Mouse (Mus musculus): Measurements from ENCODE around the gene Man2a1.

Gene Man2a1

DNA sequence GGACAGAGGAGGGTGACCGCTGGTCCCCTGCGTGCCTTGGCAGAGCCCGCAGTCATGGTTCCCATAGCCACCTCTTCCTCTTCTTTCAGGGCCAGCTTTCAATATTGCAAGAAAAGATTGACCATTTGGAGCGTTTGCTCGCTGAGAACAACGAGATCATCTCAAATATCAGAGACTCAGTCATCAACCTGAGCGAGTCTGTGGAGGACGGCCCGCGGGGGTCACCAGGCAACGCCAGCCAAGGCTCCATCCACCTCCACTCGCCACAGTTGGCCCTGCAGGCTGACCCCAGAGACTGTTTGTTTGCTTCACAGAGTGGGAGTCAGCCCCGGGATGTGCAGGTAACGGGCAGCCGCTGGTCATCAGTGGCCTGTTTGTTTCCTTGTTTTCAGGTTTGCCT is 23.9 kb downstream of the Man2a1 start:
- in situ Hi-C loops (cut with MboI) = no loop called here

DNA sequence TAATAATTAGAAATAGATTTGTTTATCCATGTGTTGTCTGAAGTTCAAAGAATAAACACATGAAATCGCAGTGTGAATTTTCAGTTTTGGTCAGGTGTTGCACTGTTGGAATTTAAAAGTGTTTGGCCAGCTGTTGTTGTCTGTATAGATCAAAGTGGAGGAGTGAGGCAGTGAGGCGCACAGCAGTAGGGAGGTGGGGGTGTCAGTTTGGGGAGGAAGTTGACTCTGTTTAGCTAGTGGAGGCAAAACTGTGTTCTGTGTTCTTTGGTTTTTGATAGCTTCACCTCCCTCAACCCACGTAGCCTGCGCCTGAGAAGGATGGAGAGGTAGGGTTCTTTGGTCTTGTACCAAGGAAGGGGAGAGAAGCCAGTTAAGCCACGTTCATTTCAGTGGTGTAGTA is 28.3 kb downstream of the Man2a1 start:
- in situ Hi-C loops (cut with MboI) = no loop called here

DNA sequence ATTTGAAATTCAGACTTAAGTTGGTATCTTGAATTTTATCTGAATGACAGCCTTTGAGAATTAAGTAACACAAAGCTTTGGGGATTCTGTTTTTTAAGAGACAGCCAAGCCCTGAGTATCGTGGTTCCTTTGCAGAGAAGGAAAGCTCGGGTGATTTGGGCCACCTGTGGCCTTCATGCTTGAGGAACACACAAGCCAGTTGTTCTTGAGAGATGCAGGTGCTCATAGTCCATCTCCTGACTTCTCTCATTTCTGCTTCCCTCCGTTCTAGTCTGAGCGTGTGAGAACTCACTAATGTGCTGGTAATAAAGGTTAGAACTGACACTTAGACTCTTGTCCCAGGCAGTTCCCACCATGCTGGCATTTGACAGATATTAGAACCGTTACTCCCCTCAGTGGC is 28.9 kb downstream of the Man2a1 start:
- in situ Hi-C loops (cut with MboI) = no loop called here

DNA sequence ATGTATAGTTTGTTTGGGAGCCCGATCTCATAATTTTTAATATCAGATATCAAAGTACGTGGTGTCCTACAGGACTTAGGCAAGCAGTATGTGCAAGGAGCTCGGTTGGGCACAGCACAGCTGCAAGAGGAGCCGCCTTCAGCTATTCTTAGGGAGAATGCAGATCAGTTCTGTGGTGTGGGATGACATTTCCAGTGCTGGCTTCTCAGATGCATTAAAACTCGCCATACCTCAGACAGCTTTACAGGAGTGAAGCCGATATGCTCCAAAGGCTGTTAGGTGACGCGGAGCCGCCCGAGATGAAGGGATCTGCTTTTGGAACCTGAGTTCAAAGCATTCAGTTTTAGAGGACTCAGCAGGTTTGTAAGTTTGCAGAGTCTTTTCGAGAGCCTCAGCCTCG is 30.0 kb downstream of the Man2a1 start:
- in situ Hi-C loops (cut with MboI) = no loop called here

DNA sequence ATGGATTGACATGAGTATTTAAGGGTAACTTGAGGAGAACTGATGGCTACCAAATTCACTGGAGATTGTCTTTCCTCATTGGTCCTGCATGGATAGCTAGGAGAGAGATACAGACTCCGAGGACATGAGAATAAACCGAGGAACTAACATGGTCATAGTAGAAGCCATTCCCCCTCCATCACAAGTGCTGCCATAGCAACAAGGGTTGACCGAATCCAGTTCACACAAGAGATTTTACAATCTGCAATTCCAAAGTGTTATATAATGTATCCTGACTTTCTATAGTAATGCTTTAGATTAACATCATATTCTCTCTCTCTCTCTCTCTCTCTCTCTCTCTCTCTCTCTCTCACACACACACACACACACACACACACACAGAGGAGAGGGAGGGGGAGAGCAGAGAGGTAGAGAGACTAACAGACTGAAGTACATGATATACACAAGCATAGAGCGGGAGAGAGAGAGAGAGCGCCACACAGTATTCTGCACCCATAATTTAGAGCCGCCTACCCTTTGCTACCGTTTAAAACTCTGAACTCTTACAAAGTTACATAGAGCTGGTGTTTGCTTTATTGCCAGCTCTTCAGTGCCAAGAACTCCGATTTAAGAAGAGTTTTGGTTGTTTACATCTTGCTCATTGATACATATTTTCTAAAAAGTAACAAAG is 37.5 kb downstream of the Man2a1 start:
- in situ Hi-C loops (cut with MboI) = no loop called here

DNA sequence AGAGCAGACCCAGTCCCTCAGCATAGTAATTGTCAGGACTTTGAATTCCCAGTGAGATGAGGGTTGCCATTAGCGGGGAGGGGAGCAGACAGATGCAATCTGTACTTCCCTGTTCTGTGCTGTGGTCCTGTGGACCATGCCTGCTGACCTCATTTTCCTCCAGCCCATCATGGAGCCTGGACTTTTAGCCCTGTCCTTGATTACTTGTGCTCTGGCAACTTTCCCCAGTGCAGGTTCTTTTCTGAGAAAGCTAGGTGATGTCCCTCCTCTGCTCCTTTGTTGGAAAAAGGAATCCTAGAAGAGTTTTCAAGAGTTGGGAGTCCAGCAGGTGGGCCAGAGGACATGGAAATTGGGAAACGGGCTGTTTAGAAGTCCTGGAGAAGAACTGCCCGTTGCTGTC is 40.8 kb downstream of the Man2a1 start:
- in situ Hi-C loops (cut with MboI) = no loop called here

DNA sequence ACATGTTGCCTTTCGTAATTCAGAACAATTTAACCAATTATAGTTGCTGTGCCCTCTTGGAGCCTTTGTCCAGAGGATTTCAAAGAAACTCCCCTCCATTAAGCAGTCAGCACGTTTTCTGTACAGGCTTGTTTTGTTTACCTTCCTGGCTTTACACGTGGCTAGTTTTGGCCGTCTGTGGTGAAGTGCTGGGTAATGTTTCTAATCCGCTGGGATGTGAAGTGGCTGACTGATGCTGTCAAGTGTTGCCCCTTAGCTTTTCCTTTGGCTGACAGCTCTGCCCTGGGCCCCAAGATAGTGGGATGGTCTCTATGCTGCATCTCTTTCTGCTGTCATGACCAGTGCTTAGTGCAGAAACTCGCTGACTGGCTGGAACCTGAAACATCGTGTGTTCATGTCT is 43.1 kb downstream of the Man2a1 start:
- in situ Hi-C loops (cut with MboI) = no loop called here

DNA sequence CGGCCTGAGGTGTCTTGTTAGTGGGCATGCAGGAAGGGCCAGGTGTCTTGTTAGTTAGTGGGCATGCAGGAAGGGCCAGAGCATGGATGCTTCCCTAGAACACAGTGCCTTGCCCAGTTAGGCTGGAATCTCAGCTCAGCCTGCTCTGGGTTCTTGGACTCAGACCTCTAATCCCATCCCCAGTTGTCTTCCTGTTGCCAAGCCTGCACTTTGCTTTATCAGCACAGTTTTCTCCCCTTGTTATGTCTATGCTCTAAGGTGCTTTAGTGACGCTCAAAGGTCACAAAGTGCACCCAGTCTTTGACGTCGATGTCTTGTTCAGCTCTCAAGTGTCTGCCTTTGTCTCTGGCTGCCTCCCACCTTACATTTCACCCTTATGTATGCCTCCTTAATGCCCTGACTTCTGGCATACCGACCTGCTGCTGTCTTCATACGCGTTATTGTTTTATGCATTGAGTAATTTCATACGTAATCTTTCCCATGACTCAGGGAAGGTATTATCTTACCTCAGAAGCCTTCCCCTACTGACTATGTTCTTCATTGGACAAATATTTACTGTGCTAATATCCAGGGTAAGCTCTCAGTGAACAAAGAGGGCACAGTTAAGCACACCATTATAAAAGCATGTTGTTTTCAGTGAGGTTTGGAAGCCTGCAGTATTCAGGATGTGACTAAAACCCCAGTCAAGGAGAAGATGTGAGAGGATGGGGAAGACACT is 44.5 kb downstream of the Man2a1 start:
- in situ Hi-C loops (cut with MboI) = no loop called here

DNA sequence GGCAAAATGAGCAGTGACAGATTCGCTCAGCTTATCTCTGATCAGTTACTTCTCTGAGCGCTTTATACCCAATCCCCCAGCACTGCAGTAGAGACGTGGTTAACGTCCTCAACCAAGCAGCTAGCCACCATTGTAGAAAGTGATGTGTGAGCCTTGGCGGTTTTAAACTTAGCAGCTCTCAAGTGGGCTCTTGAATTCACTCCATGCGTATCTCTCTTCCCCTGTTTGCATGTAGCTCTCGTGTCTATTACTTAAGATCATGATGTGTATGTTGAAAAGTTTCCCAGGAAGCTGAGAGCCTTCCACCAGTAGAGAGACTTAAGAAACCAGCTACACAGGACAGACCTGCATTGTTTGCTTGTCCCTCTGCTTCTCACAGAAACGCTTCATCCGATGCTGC is 46.9 kb downstream of the Man2a1 start:
- in situ Hi-C loops (cut with MboI) = no loop called here

DNA sequence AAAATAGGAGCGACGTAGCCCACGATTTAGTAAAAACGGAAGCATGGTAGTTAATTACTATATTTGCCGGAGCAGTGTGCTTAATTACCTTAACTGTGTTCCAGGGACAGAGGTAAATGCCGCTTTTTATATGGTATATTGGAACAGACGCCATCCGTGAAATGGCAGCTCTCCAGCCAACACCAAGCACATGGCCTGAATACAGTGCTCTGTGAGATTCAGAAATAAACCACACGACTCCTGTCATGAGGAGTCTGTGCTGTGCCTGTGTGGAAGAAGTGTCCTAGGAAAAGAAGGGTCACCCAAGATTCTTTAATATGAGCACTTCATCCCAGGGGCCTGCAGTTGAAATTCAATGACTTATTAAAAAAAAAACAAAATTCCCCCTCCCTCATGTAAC is 50.2 kb downstream of the Man2a1 start:
- in situ Hi-C loops (cut with MboI) = no loop called here

DNA sequence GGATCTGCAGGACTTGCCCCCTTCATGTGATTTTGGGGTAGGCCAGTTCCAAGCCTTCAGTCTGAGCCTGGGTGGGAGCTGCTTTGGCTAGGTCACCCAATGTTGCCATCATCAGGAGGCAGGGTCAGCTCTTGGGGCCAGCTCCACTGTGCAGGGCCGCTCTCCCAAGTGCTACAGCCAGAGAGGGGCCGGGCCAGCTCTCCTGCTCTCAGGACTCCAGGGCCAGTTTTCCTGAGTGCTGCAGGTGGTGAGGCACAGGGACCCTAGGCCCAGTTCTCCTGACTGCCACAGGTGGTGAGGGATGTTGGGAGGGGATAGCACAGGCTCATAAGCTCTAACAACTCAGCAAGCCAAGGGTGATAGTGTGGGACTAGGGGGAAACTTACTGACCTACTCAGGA is 53.1 kb downstream of the Man2a1 start:
- in situ Hi-C loops (cut with MboI) = no loop called here

DNA sequence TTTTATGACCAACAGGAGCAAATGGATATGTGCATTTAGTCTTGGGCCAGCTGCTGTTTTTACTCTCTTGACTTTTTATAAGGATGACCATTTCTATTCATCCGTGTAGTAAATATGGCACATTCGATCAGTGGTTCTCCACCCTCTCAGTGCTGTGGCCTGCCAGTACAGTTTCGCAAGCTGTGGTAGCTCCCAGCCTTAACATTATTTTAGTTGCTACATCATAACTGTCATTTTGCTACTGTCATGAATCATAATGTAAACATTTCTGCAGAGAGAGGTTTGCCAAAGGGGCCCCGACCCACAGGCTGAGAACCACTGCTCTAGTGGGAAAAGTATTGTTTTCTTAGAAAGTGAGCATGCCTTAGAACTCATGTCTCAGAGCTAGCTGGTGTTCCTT is 59.1 kb downstream of the Man2a1 start:
- in situ Hi-C loops (cut with MboI) = no loop called here

DNA sequence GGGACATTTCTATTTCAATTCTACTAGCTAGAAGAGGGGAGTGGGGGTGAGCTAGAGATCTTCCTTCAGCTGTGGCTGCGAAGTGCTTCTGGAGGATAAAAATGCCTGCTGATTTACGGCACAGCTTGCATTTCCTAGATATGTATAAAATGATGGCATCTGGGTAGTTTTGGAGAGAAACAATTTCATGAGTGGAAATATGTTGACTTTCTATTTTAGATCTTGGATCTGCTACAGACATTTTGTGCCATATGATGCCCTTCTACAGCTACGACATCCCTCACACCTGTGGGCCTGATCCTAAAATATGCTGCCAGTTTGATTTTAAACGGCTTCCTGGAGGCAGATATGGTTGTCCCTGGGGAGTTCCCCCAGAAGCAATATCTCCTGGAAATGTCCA is 66.0 kb downstream of the Man2a1 start:
- in situ Hi-C loops (cut with MboI) = no loop called here

DNA sequence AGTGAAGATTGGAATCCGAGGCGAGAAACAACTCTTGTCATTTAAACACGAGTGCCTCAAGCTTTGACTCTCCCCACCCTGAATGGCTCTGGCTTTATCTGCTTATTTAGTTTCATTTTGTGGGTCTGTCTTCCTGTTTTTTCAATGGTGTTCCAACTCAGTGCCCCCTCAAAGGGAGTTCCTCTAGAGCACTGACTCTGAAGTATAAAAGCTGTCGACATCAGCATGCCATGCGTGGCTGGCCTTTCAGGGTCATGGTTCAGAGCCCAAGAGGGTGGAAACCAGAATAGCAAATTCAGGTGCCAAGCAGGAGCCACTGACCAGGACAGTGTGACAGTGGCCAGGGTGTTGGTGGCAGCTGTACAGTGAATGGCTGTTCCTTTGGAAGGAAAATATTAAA is 68.0 kb downstream of the Man2a1 start:
- in situ Hi-C loops (cut with MboI) = no loop called here

DNA sequence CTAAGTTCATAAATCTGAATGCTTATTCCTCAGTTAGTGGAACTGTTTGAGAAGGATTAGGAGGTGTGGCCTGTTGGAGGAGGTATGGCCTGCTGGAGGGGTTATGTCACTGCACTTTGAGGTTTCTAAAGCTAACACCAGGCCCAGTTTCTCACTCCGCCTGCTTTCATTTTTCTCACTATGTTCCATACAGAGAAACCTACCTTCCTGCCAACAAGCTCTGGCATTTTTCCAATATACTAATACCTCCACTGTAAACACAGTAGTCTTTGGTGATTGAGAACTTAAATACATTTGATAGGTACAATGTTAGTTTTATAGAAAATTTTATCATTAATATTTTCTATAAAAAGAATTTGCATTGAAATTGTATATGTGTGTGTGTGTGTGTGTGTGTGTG is 73.9 kb downstream of the Man2a1 start:
- in situ Hi-C loops (cut with MboI) = loop anchor here (10.0 kb wide), 1 partner anchor 80 kb away; no protein-coding TSS in a partner anchor

DNA sequence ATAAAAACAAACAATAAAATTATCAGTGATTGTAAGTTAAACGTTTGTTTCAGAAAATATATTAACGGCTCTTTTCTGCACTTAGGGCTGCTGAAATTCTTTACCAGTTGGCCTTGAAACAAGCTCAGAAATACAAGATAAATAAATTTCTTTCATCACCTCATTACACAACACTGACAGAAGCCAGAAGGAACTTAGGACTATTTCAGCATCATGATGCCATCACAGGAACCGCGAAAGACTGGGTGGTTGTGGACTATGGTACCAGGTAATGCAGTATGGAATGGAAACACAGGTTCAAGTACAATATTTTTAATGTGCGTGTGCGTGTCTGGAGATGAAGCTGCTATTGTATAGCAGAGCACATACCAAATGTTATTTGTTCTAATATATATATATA is 74.4 kb downstream of the Man2a1 start:
- in situ Hi-C loops (cut with MboI) = loop anchor here (10.0 kb wide), 1 partner anchor 80 kb away; no protein-coding TSS in a partner anchor

DNA sequence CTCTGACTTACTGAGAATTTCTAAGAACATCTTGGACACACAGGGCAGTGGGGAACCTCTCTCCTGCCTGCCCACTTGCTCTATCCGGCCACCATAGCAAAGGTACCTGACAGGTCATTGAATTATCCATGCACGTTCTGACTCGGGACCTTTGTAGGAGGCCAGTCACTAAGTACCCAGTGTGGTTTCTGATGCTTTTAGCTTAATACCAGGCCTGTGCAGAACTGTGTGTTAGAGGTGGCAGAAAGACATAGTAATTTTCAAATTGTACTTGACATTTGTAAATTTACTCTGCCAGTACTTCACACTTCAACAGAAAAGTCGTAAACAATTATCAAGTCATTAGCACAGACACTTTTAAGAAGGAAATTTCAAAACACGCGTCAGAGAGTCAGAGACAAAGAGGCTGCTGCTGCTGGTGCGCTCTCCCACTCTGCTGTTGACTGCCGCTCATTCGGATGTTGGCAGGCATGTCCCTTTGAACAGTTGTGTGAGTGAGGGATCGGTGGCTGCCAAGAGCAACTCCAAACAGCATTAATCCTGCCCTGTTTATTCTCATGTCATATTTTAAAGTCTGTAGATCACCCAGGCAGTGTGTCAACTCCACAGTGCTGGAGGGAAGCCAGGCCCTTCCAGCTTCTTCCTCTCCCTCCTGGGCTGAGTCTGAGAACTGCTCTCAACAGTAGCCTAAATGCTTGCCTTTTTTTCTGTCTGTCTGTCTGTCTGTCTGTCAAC is 76.4 kb downstream of the Man2a1 start:
- in situ Hi-C loops (cut with MboI) = loop anchor here (10.0 kb wide), 1 partner anchor 78 kb away; no protein-coding TSS in a partner anchor

DNA sequence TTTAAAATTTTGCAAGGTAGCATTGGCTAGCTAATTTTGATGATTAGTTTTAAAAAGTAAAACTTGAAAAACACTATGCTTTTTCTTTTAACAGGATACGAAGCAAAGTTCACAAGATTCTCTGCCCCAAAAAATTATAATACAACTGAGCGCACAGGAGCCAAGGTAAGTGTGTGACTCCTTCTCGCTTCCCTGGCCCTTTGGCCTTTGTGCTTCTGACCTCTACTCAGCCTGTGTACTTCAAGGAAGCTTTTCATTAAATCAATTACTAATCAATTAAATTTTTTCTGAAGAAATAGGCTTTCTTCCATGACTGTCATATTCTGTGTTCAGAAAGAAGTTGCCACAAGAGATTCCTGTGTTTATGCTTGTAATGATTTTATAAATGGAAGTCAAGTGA is 80.9 kb downstream of the Man2a1 start:
- in situ Hi-C loops (cut with MboI) = no loop called here

DNA sequence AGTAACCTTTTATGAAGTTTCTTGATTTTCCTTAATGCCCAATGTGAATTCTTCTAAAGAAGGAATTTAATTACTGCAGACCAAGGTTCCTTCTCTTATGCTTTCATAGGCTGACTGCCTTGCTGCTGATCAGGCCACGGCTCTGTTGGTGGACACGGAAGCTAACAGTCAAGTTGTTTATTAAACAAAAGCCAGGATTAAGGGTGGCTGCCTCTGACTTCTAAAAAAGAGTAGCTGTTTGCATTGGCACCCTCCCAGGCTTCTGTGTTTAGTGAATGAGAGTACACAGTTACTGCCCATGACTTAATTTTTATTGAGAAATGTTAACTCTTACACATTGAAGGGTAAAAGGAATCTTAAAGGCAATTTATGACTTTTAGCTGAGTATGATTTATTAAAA is 81.4 kb downstream of the Man2a1 start:
- in situ Hi-C loops (cut with MboI) = no loop called here

DNA sequence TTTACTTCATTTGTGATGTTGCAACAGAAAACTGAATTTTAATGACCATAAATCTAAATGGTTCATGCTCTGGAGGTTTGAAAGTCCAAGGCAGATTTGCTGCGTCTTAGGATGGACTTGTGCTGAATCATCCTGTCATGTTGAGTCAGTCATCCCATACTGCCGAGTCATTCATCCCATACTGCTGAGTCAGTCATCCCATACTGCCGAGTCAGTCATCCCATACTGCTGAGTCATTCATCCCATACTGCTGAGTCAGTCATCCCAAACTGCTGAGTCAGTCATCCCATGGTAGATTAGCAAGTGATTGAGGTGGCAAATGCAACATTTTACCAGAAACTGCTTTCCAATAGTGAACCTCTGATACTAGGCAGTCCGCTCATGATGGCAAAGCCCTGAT is 83.6 kb downstream of the Man2a1 start:
- in situ Hi-C loops (cut with MboI) = no loop called here

DNA sequence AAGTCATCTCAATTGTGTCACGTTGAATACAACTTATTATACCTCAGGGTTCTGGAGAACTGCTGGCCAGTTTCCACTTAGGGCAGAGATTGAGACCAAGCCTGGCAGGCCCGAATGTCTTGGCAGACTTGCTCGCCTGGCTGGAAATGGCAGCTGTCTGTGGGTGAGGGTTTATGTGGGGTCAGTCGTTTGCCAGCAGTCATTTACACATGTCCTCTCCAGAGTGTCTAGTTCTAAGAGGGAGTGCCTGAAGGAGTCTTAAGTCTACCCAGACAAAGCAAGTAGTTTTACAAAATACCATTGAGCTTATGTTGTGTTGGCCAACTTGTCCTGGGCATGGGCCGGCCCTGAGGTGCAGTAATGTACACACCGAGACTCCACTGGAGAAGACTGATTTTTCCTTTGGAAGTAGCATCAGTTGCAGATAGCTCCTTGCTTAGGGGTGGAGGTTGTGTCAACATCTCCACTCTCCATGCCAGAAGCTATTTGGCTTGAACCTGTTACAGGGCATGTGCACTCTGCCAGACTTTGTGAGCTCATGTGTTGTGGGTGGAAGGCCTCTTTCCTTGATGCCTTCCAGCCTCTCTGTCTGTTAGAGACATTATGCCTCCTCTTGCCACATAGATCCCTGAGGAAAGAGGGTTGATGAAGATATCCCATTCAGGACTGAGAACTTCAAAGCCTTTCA is 84.8 kb downstream of the Man2a1 start:
- in situ Hi-C loops (cut with MboI) = no loop called here

DNA sequence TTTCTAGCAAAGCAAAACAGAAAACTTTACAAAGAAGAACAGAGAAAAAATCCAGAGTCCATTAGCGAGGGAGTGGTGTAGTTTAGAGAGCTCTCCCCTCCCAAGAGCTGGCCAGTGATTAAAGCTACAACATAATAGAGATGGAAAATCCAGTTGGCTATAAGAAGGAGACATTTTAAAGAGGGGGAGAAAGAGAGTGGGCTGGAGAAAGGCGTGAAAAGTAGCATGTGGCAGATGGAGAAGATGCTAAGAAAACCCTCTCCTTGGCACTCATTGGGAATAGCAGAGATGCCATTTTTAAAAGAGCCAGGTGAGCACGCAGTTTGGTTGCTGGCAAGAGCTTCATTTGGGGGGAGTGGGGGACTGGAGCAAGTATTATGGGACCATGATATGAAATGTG is 89.1 kb downstream of the Man2a1 start:
- in situ Hi-C loops (cut with MboI) = no loop called here
